Mouse (Mus musculus) stomach, embryonic 16.5 days (tissue): ENCODE measurements around the gene Kif21a. TPM values are rescaled to one million over a fixed set of nuclear protein-coding genes. Genes with fewer than 3 reads are reported as not detected.
A peak's percentile ranks its signal among the peaks of the same experiment; 100 is the strongest.

Source experiments
- ATAC-seq: fragments of 200-750 bp; cut with Nextera tagmentation; 2 replicates; pipeline ENCODE4 v1.8.0; 2017; ENCODE audit warnings: moderate number of reproducible peaks, moderate TSS enrichment; ENCODE audit not compliant: insufficient read depth, low FRiP score
- H3K27ac ChIP-seq: fragments of 300-500 bp; sonication (generic); 2 replicates; pipeline ENCODE4 v1.5.1; 2014; ENCODE audit warnings: low read length
- H3K27me3 ChIP-seq: fragments of 300-500 bp; sonication (generic); 2 replicates; pipeline ENCODE4 v1.6.1; 2014; ENCODE audit warnings: low read length, control low read depth, mixed read lengths; ENCODE audit not compliant: control insufficient read depth, insufficient read depth
- H3K36me3 ChIP-seq: fragments of 300-500 bp; sonication (generic); 2 replicates; pipeline ENCODE4 v1.6.1; 2014; ENCODE audit warnings: low read length; ENCODE audit not compliant: control insufficient read depth, insufficient read depth
- H3K4me1 ChIP-seq: fragments of 300-500 bp; sonication (generic); 2 replicates; pipeline ENCODE4 v1.6.1; 2014; ENCODE audit warnings: low read length, control low read depth, mixed read lengths; ENCODE audit not compliant: control insufficient read depth, insufficient read depth
- H3K4me2 ChIP-seq: fragments of 300-500 bp; sonication (generic); 2 replicates; pipeline ENCODE4 v1.6.1; 2014; ENCODE audit warnings: low read depth, low read length, mixed read lengths
- H3K4me3 ChIP-seq: fragments of 300-500 bp; sonication (generic); replicated peaks from 2 replicates; pipeline ENCODE4 v1.5.1; 2014; ENCODE audit warnings: mild to moderate bottlenecking, low read length
- H3K9ac ChIP-seq: fragments of 300-500 bp; sonication (generic); 2 replicates; pipeline ENCODE4 v1.6.1; 2014; ENCODE audit warnings: low read length
- H3K9me3 ChIP-seq: fragments of 300-500 bp; sonication (generic); replicated peaks from 2 replicates; pipeline ENCODE4 v1.6.1; 2016; ENCODE audit warnings: low read length, control low read depth; ENCODE audit not compliant: control insufficient read depth
- WGBS: fragments of 180-500 bp; shearing (Covaris S2); extraction: QIAGEN DNeasy Blood & Tissue Kit; methylation state at CpG from one replicate; pipeline ENCODE4 v1.1.7; 2014; 5-methylcytosine and 5-hydroxymethylcytosine counted together
- polyA plus RNA-seq: library from polyadenylated mRNA; unstranded; fragments of >200 nt; fragmentation: Nextera tagmentation; extraction: Ambion mirVana; gene quantifications from 2 replicates; pipeline ENCODE4 v1.2.1, GENCODE M21; 2015

Kif21a gene
- 20.8 and 24.8 TPM in 2 replicates for polyA plus RNA-seq

GRCm38 (mm10) chr15:91049496-91050441 is at the start of gene Kif21a:
Gene Kif21a (minus strand): TSS chr15:91049948.
- Histone ChIP-seq H3K36me3 (no peaks in the 10 kb centered on the region), H3K4me1 (0 out of 2 replicates have a peak, but pooled peaks cover 3% of the 10 kb centered on the region), H3K27me3 (no peaks in the 10 kb centered on the region), H3K4me2 (peak within 1 kb of the TSS; percentile 100), H3K27ac (peak within 1 kb of the TSS; percentile 89), H3K9me3 (no peaks in the 10 kb centered on the region), H3K4me3 (peak within 1 kb of the TSS; percentile 85), H3K9ac (peak within 1 kb of the TSS; percentile 88)
- under 1% methylated on average over 78 of the region's 89 CpGs for WGBS
- ATAC-seq, result peak; percentile 93

- no peak overlapping the region for H3K4me2 ChIP-seq
- no peaks in the 10 kb centered on the region for H3K27me3 ChIP-seq
- H3K9me3 ChIP-seq, result no peaks in the 10 kb centered on the region
- peaks cover 2% of the 10 kb centered on the region; the same call in 1 of the 2 replicates for H3K4me1 ChIP-seq
- no peak overlapping the region for H3K9ac ChIP-seq
- no peak for ATAC-seq
- WGBS, result 77% methylated on average over 6 of the region's 6 CpGs
- H3K4me3 ChIP-seq, result no peak overlapping the region
- H3K27ac ChIP-seq, result no peak overlapping the region
- no peaks in the 10 kb centered on the region for H3K36me3 ChIP-seq
Observed at GRCm38 (mm10) chr15:91096606-91097005, 46.9 kb upstream of the Kif21a start.

DNA sequence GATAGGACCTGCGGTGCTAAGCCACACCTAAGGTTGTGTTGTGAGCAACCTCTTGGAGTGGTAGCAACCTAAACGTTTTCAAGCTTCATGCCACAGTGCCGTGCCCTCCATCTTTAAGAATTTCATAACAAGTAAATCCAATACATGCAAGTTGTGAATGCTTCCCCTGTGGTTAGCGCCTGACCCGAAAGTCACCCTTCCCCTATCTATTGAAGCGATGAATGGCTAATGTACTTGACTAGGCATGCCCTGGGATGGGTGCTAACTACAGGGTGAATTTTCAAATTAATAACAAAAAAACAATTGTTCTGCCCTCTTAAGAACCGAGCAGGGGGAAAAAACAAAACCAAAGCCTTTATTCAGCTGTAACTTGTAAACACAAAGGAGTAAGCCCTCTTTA is 39.7 kb upstream of the Kif21a start:
- H3K4me2 ChIP-seq, result no peak overlapping the region
- H3K36me3 ChIP-seq, result no peaks in the 10 kb centered on the region
- no peaks in the 10 kb centered on the region for H3K9me3 ChIP-seq
- no peaks in the 10 kb centered on the region for H3K27me3 ChIP-seq
- H3K4me3 ChIP-seq, result no peak overlapping the region
- H3K9ac ChIP-seq, result no peak overlapping the region
- H3K27ac ChIP-seq, result peak overlapping the region; percentile 34; the same call in 1 of the 2 replicates
- WGBS, result 76% methylated on average over 7 of the region's 7 CpGs
- ATAC-seq, result no peak
- H3K4me1 ChIP-seq, result no peaks in the 10 kb centered on the region

DNA sequence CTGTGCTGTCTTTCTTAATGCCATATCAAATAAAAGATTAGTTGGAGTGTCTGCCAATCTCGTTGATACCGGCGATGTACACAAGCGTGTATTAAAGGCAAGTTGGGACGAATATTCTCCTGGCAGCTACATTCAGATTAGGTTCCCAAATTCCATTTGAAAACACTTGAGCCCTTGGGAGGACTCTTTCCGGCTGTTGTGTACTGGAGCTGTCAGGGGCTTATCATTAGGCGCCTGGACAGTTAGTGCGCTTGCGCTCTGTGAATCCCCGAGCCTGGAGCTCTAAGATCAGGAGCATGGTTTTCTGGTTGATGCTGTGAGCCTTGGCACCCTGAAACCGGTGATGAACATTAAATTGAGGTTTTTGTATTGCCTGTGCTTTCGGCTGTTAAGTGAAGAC is 38.3 kb upstream of the Kif21a start:
- ATAC-seq, result no peak
- Histone ChIP-seq H3K36me3 (no peaks in the 10 kb centered on the region), H3K4me1 (no peaks in the 10 kb centered on the region), H3K27me3 (no peaks in the 10 kb centered on the region), H3K9ac (no peak overlapping the region), H3K27ac (peak overlapping the region; percentile 53; the same call in 1 of the 2 replicates), H3K9me3 (no peaks in the 10 kb centered on the region), H3K4me2 (no peak overlapping the region), H3K4me3 (no peak overlapping the region)
- 74% methylated on average over 12 of the region's 12 CpGs for WGBS

GRCm38 (mm10) chr15:91077457-91078410 is 28.0 kb upstream of the Kif21a start:
- no peak overlapping the region for H3K4me2 ChIP-seq
- ATAC-seq, result no peak

GRCm38 (mm10) chr15:91072440-91072839 is 22.7 kb upstream of the Kif21a start:
- Histone ChIP-seq H3K27me3 (no peaks in the 10 kb centered on the region), H3K9me3 (no peaks in the 10 kb centered on the region), H3K4me3 (no peak overlapping the region), H3K36me3 (no peaks in the 10 kb centered on the region), H3K9ac (no peak overlapping the region), H3K4me1 (no peaks in the 10 kb centered on the region), H3K27ac (no peak overlapping the region), H3K4me2 (no peak overlapping the region)
- no peak for ATAC-seq
- 71% methylated on average over 1 of the region's 1 CpGs for WGBS

More at GRCm38 (mm10) chr15:91077457-91078410, 28.0 kb upstream of the Kif21a start:
- Histone ChIP-seq H3K36me3 (no peaks in the 10 kb centered on the region), H3K27ac (no peak overlapping the region), H3K27me3 (no peaks in the 10 kb centered on the region), H3K4me3 (no peak overlapping the region), H3K9me3 (no peaks in the 10 kb centered on the region), H3K4me1 (no peaks in the 10 kb centered on the region), H3K9ac (no peak overlapping the region)
- WGBS, result 41% methylated on average over 15 of the region's 15 CpGs

GRCm38 (mm10) chr15:91064310-91064826 is 14.6 kb upstream of the Kif21a start:
- Histone ChIP-seq H3K9me3 (no peaks in the 10 kb centered on the region), H3K4me3 (no peak overlapping the region), H3K27me3 (no peaks in the 10 kb centered on the region), H3K4me1 (no peaks in the 10 kb centered on the region), H3K9ac (no peak overlapping the region), H3K27ac (no peak overlapping the region), H3K4me2 (no peak overlapping the region), H3K36me3 (no peaks in the 10 kb centered on the region)
- 66% methylated on average over 12 of the region's 12 CpGs for WGBS
- 0 out of 2 replicates have a peak, but pooled peaks have one; percentile 44 for ATAC-seq

GRCm38 (mm10) chr15:91063845-91064244 is 14.1 kb upstream of the Kif21a start:
- Histone ChIP-seq H3K9me3 (no peaks in the 10 kb centered on the region), H3K27me3 (no peaks in the 10 kb centered on the region), H3K4me3 (no peak overlapping the region), H3K4me1 (no peaks in the 10 kb centered on the region), H3K36me3 (no peaks in the 10 kb centered on the region), H3K27ac (no peak overlapping the region), H3K4me2 (no peak overlapping the region), H3K9ac (no peak overlapping the region)
- no peak; the same call in 1 of the 2 replicates for ATAC-seq
- WGBS, result 60% methylated on average over 7 of the region's 7 CpGs
